Mouse (Mus musculus) cerebellum, postnatal 4 days (tissue): ENCODE data around the gene Cfap157.

Source experiments
- DNase-seq, 2 experiments: peaks; one replicate each; pipeline ENCODE4 v3.0.0; 2022; ENCODE audit warnings: low spot score in 2 of 2, mixed read lengths in 1 of 2

Cfap157 gene

GRCm38 (mm10) chr2:32784048-32784681 is at the start of gene Cfap157:
Gene Cfap157 (minus strand): TSS chr2:32784428.
- no peak for DNase-seq

- DNase-seq = no peak
Measured at GRCm38 (mm10) chr2:32828979-32829676, 44.9 kb upstream of the Cfap157 start.

- DNase-seq = no peak
Measured at GRCm38 (mm10) chr2:32825796-32826195, 41.6 kb upstream of the Cfap157 start.

- DNase-seq = no peak
Measured at GRCm38 (mm10) chr2:32824778-32825177, 40.5 kb upstream of the Cfap157 start.

GRCm38 (mm10) chr2:32824181-32824580 is 40.0 kb upstream of the Cfap157 start:
- DNase-seq = no peak

GRCm38 (mm10) chr2:32823579-32824154 is 39.4 kb upstream of the Cfap157 start:
- no peak for DNase-seq

GRCm38 (mm10) chr2:32823153-32823552 is 38.9 kb upstream of the Cfap157 start:
- DNase-seq = peak in 1 of 2 experiments; percentile 68

- DNase-seq = no peak
Measured at GRCm38 (mm10) chr2:32822643-32823042, 38.4 kb upstream of the Cfap157 start.

GRCm38 (mm10) chr2:32821041-32821802 is 37.0 kb upstream of the Cfap157 start:
- DNase-seq = peak in 1 of 2 experiments; percentile 27

- DNase-seq = no peak
Measured at GRCm38 (mm10) chr2:32818208-32818607, 34.0 kb upstream of the Cfap157 start.

GRCm38 (mm10) chr2:32817589-32817988 is 33.4 kb upstream of the Cfap157 start:
- no peak for DNase-seq

GRCm38 (mm10) chr2:32816946-32817581 is 32.8 kb upstream of the Cfap157 start:
- peak in 1 of 2 experiments; percentile 54 for DNase-seq

- no peak for DNase-seq
Measured at GRCm38 (mm10) chr2:32816497-32816896, 32.3 kb upstream of the Cfap157 start.

- no peak for DNase-seq
Measured at GRCm38 (mm10) chr2:32811959-32812358, 27.7 kb upstream of the Cfap157 start.

- DNase-seq = no peak
Measured at GRCm38 (mm10) chr2:32808816-32809566, 24.8 kb upstream of the Cfap157 start.

- DNase-seq = no peak
Measured at GRCm38 (mm10) chr2:32798251-32798962, 14.2 kb upstream of the Cfap157 start.

GRCm38 (mm10) chr2:32795748-32796418 is 11.7 kb upstream of the Cfap157 start:
- DNase-seq = no peak

- no peak for DNase-seq
Measured at GRCm38 (mm10) chr2:32791297-32791696, 7.1 kb upstream of the Cfap157 start.

GRCm38 (mm10) chr2:32788581-32788980 is 4.4 kb upstream of the Cfap157 start:
- DNase-seq = no peak

- DNase-seq = no peak
Measured at GRCm38 (mm10) chr2:32787176-32787575, 2.9 kb upstream of the Cfap157 start.
